Mouse (Mus musculus) urinary bladder, postnatal 4 days (tissue): ENCODE results near the gene Etnk2.

Experiments
- DNase-seq, 2 experiments: peaks; one replicate each; pipeline ENCODE4 v3.0.0; 2021 to 2022; ENCODE audit warnings: low spot score in 2 of 2

Etnk2 gene

GRCm38 (mm10) chr1:133417113-133417512, 53.7 kb downstream of the Etnk2 start:
- no peak for DNase-seq

GRCm38 (mm10) chr1:133417539-133417938, 54.2 kb downstream of the Etnk2 start:
- peak in 1 of 2 experiments; percentile 22 for DNase-seq

GRCm38 (mm10) chr1:133418164-133418800, 54.9 kb downstream of the Etnk2 start:
- DNase-seq, result peak; percentile 79 to 83

GRCm38 (mm10) chr1:133419178-133419834, 55.9 kb downstream of the Etnk2 start:
- peak; percentile 14 to 54 for DNase-seq

GRCm38 (mm10) chr1:133420491-133420890, 57.1 kb downstream of the Etnk2 start:
- peak; percentile 42 to 43 for DNase-seq

GRCm38 (mm10) chr1:133421061-133421460, 57.7 kb downstream of the Etnk2 start:
- peak in 1 of 2 experiments; percentile 36 for DNase-seq

GRCm38 (mm10) chr1:133421975-133422570, 58.7 kb downstream of the Etnk2 start:
- peak in 1 of 2 experiments; percentile 52 for DNase-seq

GRCm38 (mm10) chr1:133422615-133423161, 59.3 kb downstream of the Etnk2 start:
- peak; percentile 36 to 59 for DNase-seq

- no peak for DNase-seq
These were observed 59.8 kb downstream of the Etnk2 start for GRCm38 (mm10) chr1:133423166-133423542.

GRCm38 (mm10) chr1:133423543-133424480, 60.4 kb downstream of the Etnk2 start, which contains the start of gene Sox13:
Gene Sox13 (minus strand): TSS chr1:133424377.
- DNase-seq, result peak; percentile 64 to 73

GRCm38 (mm10) chr1:133424547-133425140, 61.3 kb downstream of the Etnk2 start:
- DNase-seq, result no peak
